Mouse (Mus musculus): ENCODE data around the gene Zfp282.

Gene Zfp282

DNA sequence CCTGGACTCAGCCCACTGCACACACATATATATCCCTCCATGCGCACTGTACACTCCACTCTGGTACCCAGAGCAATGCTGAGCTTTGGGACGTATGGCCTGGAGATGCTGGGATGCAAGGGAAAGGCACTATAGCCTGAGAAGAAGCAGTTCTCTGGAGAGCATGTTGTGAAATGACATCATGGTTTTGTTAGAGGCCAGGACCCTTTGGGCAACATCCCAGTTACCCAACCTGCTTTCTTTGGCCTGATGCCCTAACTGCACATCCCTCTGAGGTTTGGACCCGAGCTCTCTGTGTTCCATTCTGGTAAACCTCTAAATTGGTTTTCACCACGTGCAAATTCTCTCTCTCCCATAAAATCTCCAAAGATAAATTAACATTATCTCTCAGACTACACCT lies 26.6 kb downstream of the Zfp282 start:
- peak; percentile 87 for DNase-seq

DNA sequence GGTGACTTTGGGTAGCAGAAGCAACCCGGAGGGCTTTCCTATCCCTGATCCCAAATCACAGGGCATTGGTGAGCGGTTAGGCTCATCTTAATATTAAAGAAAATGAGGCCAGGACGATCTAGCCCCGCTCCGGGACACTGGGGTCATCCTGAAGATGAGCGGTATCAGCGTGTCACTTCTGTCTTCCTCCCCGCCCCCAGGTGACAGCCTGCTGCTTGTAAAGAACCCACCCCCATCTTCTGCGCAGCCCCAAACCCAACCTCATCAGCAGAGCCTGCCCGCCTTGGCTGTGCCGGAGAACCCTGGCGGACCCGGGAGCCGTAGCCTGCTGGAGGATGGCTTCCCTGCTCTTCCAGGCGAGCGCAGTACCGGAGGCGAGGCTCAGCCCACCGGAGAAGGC lies 27.4 kb downstream of the Zfp282 start:
- no peak for DNase-seq

DNA sequence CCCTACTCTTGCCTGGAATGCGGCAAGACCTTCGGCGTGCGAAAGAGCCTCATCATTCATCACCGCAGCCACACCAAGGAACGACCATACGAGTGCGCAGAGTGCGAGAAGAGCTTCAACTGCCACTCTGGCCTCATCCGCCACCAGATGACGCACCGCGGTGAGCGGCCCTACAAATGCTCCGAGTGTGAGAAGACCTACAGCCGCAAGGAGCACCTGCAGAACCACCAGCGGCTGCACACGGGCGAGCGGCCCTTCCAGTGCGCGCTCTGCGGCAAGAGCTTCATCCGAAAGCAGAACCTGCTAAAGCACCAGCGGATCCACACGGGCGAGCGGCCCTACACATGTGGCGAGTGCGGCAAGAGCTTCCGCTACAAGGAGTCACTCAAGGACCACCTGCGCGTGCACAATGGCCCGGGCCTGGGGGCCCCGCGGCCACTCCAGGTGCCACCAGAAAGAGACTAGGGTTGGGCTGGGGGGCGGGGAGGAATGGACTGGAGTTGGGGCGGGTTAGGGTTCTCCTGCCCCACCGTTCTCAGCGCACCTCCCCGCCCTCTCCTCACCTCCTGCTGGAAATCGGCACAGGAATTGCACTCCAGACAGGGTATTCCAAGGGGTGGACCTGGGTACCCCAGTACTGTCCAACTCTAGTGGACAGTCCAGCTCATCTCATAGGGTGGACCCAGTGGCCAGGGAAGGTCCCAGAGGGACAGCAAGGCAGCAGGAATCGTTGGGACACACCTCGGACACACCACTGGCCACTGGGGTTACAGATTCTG lies 28.1 kb downstream of the Zfp282 start:
- DNase-seq: no peak

DNA sequence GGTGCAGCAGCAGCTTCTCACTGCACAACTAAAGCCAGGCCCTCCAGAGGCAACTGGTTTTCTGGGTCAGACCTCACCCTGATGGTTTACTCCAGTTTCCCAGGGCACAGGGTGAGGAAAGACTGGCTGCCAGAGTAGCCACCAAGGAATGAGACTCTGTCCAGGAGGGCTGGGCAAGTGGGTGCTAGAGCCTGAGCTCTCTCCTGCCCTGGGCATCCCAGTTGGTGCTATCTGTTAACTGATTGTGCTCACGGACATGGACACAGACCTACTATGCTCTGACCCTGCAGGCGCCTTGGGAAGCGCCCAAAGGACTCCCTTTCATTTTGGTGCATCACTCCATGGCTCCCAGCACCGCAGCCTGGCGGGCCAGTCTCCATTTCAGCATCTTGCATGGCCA lies 29.3 kb downstream of the Zfp282 start:
- no peak for DNase-seq

DNA sequence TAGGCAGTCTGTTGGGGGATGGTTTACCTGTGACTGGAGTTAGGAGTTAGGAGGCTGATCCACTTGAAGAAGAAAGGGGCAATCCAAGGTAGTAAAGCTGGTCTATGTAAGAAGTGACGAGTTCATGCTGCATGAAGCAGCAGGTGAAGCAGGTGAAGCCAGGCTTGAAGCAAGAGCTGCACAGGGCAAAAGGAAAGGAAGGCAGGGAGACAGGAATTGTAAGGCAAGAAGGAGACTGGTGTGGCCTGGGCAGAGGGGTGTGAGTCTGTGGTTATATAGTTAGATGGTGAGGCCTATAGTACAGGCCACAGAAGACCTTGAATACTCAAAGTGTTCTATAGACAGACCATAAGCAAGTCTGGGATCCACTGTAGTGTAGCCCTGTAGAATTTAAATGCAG lies 32.0 kb downstream of the Zfp282 start:
- no peak for DNase-seq

DNA sequence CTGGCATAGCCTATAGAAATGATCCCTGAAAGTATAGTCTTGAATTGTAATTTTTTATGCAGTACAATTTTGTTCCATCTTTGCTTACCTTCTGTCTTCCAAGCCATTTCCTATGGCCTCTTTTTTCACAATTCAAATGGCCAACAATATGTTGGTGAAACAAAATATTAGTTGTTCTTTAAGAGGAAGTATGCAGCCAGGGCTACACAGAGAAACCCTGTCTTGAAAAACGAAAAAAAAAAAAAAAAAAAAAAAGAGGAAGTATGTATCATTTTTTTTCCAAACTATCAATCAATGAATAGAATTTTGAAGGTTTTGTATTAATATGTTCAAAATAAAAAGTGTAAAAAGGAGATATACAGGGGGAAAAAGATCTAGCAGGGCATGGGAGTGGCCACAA lies 34.6 kb downstream of the Zfp282 start:
- DNase-seq: no peak

DNA sequence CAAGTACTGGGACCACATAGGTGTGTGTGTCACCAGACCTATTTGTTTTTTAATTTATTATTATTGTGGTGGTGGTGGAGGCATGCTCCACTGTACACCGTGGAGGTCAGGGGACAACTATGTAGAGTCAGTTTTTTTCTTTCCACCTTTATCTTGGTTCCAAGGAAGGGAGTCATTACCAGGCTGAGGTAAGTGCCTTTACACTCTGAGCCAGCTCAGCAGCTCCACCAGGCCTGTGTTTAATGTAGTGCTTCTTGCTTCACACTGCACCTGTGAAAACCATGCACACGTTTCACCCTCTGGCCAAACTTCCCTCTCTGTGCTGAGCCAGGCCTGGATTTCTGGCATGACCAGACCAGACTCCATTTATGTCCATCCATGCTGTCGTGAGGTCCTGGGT lies 36.0 kb downstream of the Zfp282 start:
- DNase-seq: no peak

DNA sequence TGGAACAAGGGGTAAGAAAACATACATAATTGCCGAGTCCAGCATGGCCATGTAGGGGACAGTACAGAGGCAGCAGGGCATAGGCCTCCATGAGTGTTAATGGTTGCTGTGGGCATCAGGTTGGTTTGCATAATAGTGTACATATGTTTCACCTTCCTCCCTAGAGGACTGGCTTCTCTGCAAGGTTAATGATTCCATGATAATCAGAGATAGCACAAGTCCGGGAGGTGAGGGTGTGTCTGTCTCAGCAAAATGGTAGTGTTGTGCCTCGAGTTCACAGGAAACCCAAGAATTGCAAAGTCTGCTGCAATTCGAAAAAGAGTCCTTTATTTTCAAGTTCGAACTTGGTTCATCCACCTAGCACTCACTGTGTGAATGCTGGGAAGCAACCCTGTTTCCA lies 40.0 kb downstream of the Zfp282 start:
- DNase-seq: no peak

DNA sequence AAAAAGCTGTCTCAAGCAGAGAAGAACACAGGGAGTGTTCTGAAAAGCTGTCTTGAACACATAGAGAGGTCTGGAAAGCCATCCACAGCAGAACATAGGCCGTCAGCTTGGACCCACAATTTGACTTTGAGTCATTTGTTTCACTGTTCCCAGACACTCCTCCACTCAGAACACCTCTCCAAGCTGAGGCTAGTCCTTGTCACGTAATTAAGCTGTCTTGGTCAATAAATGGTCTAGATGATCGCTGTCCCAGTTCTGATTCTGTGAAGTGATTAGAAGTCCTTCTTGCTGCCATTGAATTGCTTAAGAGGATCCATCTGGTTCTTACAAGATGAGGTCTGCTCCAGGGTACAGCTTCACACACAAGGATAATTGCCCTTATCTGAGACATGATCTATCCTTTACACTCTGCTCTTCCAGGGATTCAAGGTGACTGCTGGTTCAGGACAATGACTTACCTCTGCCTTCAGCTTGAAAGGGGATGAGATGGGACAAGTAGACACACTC lies 41.8 kb downstream of the Zfp282 start:
- DNase-seq: no peak

DNA sequence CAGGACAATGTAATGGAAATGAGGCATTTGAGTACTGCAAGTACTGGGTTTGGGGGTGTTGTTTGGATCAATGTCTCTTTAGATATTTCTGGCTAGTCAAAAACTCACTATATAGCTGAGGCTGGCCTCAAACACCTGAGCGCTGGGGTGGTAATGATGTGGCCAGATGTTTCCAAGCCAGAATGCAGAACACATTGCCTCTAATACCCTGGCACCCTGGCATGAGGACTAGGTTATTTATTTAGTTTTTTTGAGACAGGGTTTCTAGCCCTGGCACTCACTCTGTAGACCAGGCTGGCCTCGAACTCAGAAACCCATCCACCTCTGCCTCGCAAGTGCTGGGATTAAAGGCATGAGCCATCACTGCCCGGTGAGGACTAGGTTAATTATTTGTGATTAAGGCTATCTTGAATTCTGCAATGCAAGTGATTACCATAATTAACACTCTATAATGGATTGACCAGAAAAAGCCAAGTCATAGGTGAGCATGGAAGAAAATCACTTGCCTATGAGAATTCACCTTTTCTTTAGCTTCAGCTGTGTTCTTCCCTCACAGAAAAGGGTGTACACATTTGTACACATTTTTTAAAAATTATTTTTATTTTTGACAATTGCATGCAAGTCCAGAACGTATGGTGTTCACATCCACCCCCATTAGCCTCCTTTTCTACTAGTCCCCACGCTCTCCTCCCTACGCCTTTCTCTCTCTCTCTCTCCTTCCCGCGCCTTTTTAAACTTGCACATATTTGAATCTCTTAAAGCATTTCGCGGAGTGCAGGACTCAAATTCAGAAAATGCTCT lies 42.8 kb downstream of the Zfp282 start:
- DNase-seq: peak; percentile 31

DNA sequence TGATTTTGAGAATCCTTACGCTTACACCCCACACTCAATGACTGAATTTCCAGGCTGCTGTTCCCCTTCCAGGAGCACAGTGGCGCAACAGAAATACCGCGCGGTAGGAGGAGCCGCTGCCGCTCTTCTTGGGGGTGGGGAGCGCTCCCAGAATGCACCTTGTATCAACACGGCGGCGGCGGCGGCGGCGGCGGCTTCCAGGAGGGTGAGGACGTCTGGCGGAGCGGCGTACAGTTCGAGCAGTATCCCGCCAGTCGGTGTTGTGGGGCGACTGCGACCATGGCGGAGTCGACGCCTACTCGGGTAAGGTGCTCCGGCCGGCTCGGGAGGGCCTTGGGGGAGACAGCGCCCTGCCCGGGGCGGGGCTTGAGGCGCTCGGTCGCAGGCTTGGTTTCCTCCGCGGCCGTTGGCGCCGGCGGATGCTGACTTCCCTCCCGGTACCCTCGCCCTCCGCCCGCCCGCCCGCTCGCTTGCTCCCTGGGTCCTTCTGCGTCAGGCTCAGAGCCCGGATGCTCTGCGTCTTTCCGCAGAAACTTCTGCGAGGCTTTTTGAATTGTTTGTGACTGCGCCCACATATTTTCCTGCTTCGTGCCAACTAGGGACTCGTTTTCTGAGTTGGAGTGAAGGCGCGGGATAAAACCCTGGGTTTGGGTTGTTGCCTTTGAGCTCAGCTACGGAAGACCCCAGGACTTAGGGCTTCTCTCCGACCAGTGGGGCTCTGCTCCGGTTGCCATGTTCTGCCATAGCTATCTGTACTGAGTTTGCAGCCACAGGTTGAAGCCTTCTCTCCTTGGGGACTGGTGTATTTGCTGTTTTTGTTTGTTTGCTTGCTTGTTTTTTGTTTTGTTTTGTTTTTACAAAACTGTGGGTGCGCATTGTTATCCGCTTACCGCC lies 43.7 kb downstream of the Zfp282 start, which contains the start of gene Zfp212:
Gene Zfp212 (plus strand): TSS at position 30 of the 894 bp plus-strand sequence.
- peak; percentile 92 for DNase-seq

DNA sequence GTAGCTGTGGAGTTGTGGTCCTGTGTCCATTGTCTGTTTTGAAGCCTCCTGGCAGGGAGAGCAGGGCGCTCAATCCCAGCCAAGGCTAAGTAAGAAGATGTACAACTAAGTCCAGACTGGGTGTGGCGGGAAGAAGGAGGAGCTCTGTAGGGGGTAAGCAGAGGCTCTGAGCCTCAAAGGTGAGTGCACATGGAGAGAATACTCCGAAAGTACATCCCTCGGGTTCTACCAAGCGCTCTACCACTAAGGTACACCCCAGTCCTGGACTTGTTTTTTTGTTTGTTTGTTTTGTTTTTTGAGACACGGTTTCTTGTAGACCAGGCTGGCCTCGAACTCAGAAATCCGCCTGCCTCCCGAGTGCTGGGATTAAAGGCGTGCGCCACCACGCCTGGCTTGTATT lies 65.5 kb downstream of the Zfp282 start:
- no peak for DNase-seq

DNA sequence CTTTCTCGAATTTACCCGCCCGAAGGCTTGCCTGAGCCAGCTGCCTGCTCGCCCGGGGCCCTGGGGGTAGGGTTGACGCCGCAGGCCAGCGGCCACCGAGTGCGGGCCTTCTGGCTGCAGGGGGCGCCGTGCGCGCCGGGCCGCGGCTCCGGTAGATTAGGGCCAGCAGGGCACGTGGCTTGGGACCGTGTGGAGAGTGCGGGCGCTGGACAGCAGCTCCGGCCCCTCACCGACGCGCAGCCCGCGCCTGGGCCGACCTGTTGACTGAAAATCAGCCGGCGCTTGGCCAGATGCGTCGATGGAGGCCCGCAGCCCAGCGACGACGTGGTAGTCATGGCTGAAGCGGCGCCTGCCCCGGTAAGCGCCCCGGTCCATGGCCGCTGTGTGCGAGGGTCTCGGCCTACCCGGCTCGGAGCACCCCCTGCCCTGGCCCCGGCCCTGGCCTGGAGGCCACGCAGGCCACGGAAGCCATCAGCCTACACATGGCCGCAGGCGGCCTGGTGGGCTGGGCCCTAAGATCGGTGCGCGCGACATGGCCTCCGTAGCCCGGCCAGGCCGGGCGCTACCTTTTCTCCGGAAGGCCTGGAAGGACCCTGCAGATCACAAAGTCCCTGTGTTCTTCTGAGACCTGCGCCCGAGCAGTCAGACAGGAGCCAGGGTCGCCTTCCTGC lies 66.2 kb downstream of the Zfp282 start:
- DNase-seq: peak; percentile 65

DNA sequence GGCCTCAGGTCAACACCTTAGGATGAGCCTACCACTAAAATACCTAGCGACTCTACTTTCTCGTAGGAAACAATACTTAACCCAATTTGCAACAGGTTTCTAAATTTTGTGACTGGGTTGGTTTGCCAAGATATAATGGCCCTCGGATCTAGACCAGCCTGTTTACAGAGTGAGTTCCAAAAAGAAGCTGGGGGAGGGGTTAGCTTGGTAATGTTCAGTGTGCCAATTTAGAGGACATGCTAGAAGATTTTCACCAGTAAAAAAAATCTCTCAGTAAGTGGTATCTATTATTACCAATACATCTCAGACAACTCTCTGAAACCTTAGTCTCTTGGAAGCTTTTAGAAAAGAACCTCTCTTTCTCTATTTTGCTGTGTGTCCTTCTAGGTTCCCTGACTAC lies 66.7 kb downstream of the Zfp282 start:
- no peak for DNase-seq

DNA sequence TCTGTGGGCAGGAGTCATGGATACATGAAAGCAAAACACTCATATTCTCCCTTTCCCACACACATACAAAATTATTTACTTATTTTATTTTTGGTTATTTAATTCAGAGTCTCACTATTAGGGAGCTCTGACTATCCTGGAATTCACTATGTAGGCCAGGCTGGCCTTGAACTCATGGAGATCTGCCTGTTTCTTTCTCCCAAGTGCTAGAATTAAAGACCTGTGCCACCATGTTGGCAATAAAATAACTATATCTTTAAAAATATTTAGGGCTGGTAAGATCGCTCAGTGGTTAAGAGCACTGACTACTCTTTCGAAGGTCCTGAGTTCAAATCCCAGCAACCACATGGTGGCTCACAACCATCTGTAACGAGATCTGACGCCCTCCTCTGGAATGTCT lies 70.4 kb downstream of the Zfp282 start:
- no peak for DNase-seq

DNA sequence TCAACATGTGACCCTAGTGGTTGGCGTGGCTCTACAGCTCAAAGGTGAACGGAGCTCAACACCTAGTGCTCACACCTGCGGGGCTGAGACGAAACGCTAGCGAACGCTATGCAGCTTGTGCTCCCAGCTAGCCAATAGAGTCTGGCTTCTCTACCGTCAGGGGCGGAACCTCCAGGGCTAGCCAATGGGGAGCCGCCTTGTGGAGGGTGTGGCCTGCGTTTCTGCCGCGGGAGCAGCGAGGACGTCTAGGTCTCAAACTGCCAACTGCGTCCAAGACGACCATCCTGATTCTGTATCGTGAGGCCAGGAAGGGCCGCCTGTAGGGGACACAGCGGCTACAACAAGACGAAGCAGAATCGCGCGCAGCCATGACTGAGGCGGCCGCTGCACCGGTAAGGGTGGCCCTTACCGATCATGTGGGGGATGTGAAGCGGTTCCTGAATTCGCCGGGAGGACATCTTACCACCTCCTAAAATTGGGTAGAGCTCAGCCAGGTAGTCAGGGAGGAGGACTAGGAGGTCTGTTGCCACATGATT lies 76.3 kb downstream of the Zfp282 start, which contains the start of gene Zfp956:
Gene Zfp956 (plus strand): TSS at position 200 of the 536 bp plus-strand sequence.
- peak; percentile 97 for DNase-seq

DNA sequence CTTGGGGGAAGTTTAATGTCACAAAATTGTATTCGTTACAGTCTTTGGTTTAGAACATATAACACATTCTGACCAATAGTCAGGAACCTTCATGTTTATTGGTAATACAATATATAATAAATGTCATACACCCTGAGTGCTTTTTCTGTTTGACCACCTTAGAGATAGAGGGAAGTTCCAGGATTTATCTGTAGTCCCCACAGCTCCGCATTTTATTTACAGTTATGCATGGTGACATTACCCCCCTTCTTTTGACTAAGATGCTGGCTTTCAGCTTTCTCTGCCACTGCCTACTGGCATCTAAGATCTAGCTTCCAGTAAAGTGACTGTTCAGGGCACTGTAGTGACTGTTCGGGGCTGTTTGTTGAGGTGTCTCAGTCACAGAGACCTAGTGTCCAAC lies 77.4 kb downstream of the Zfp282 start:
- no peak for DNase-seq

DNA sequence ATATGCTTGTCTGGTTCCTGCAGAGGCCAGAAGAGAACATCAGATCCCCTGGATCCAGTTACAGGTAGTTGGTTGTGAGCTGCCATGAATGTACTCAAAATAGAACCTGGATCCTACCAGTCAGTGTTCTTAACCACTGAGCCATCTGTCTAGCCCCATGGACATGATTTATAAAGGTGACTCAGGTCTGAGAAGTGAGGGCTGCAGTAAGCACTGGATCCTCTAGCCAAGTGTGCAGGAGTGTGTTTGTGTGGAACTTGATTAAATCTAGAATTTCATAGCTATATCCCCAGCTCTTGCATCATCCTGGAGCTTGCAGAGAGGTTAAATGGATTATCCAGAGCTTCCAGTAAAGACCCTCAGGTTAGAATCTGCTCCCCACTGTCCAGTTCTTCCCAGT lies 80.8 kb downstream of the Zfp282 start:
- DNase-seq: no peak
